Mouse (Mus musculus) left cerebral cortex, postnatal 36 days (tissue): ENCODE measurements around the gene Slfn9. TPM values are rescaled to one million over a fixed set of nuclear protein-coding genes. Genes with fewer than 3 reads are reported as not detected.
"Not testable (repeated sequence)": the region's sequence is repeated elsewhere in the genome, so short reads cannot be mapped to it uniquely, and the experiment has no call there.

Experiments
- DNase-seq, 2 experiments: peaks; one replicate each; pipeline ENCODE4 v3.0.0; 2021 to 2022; ENCODE audit warnings: low spot score in 2 of 2, mixed read lengths in 1 of 2
- intact Hi-C: fragments of 180-260 bp; cut with DNase I; formaldehyde crosslinking; loops from one replicate; pipeline ENCODE4 v1.15.1; 2025
- total RNA-seq, 2 experiments: library from RNA; stranded (reverse); gene quantifications; 2 replicates each; pipeline ENCODE4 v1.2.3; 2021

The Slfn9 gene
- total RNA-seq, result under 1 TPM; 0.30 to 0.36 TPM

DNA sequence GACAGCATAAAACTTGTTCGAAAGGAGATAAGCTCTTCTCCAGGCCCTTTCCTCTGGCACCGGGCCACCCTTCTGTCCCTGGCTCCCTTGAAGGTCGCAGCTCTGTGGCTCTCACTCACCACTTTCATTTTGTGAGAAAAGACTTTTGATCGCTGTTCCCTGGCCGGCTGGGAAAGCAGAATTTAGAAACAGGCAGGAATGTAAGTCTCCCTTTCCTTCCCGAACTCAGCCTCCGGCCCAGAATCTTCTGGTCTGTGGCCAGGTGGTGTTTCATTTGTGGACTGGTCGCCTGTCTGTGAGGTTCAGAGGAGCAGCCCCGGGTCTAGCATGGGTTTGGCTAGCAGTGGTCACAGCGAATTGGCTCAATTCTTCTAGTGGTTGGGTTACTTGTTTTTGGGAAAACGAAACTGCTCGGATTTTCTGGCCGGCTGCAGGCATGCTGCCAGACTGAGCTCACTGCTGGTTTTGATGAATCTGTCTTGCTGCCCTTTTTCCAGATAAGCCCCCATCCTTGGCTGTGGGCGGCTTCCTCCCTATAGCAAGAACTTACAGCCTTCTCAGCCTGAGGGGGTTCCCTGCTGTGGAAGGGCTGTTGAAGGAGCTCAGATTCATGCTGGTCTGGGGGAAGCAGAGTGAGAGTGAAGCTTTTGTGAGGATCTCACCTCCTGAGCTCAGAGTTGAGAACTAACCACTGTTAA is at the start of gene Slfn9:
Gene Slfn9 (minus strand): TSS at position 362 of the 698 bp plus-strand sequence.
- peak; percentile 19 to 22 for DNase-seq
- intact Hi-C loops, result no loop called here

DNA sequence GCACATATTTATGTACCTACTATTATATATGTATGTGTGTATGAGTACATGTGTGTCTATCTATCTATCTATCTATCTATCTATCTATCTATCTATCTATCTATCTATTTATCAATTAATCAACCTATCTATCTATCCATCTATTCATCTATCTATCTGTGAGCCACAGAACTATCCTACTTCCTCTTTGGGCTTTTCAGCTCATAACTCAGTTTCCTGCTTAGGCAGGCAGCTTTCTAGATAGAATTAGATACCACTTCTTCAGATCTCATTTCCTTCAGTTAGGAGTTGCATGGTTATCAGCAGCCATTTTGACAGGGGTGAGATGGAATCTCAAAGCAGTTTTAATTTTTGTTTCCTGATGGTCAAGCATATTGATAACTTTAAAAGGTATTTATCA is 49.4 kb upstream of the Slfn9 start:
- no peak for DNase-seq
- intact Hi-C loops, result loop anchor here (10.0 kb wide), 1 partner anchor 154 kb away; the partner anchor contains the start of gene Slfn3

DNA sequence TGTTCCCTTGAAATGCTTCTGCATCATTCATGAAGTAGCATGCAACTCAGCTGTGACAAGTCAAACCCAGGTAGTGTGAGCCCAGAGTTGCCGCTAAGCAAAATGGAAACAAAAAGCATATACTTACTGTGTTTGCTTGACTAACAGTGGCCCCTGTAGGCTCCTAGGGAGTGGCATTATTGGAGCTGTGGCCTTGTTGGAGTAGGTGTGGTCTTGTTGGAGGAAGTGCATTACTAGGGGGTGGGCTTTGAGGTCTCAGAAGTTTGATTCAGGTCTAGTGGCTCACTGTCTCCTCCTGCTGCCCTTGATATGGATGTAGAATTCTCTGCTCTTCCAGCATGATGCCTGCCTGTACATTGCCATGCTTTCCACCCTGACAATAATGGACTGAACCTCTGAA is 48.7 kb upstream of the Slfn9 start:
- DNase-seq, result no peak
- intact Hi-C loops, result loop anchor here (10.0 kb wide), 1 partner anchor 154 kb away; the partner anchor contains the start of gene Slfn3

DNA sequence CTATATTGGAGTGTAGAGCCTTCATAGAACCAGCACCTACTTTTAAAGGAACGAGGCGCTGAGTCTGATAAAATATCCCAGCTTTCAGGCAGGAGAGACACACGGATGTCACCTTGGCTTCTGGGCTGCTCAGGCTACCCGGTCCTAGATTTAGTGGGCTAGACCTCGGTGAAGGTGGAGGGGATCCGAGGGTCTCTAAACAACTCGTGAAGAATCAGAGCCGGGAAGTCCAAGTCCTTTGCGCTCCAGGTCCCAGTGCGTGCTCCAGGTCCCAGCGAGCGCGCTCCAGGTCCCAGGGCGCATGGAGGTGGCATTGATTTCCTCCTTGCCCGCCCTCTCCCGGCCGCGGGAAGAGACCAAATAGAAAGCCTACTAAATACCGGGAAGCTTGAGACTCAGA is 48.2 kb upstream of the Slfn9 start:
- DNase-seq, result no peak
- intact Hi-C loops, result loop anchor here (10.0 kb wide), 1 partner anchor 155 kb away; the partner anchor contains the start of gene Slfn3

DNA sequence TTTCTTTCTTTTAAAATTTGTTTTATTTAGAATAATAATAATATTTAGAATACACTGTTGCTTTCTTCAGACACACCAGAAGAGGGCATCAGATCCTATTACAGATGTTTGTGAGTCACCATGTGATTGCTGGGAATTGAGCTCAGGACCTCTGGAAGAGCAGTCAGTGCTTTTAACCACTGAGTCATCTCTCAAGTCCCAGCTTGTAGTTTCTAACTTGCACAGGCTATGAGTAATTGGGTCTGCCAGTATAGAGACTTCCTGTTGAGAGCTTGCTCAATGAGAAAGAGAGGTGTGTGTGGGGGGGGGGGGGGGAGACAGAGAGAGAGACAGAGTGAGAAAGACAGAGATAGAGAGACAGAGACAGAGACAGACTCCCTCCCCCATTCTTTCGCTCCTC is 47.5 kb upstream of the Slfn9 start:
- DNase-seq, result no peak
- intact Hi-C loops, result no loop called here

DNA sequence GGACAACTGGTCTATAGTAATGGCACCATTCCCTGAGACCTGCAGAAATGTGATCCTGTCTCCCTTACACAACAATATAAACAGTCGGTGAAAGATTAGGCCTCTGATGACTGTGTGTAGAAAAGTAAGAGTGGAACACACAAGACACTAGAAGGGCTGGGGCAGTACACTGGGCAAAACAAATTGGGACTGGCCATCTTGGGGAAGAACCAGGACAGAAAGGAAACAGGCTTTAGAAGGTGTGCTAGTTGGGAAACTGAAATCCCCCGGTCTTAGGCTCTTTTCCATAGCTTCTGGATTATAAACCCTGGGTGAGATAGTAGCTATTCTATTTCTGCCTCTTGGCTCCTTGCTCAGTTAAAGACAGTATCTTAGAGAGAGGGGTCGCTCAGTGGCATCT is 47.1 kb upstream of the Slfn9 start:
- DNase-seq, intact Hi-C loops: not testable (repeated sequence)

DNA sequence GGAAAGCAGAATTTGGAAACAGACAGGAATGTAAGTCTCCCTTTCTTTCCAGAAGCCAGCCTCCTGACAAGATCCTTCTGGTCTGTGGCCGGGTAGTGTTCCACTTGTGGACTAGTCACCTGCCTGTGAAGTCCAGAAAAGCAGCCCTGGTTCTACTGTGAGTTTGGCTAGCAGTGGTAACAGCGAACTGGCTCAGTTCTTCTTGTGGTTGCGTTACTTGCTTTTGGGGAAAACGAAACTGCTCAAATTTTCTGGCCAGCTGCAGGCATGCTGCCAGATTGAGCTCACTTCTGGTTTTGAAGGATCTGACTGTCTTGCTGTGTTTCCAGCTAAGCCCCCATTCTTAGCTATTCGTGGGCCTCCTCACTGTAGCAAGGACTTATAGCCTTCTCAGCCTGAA is 29.0 kb upstream of the Slfn9 start, which contains the start of gene Slfn8:
Gene Slfn8 (minus strand): TSS at position 190 of the 400 bp plus-strand sequence.
- intact Hi-C loops, result no loop called here
- DNase-seq, result no peak

DNA sequence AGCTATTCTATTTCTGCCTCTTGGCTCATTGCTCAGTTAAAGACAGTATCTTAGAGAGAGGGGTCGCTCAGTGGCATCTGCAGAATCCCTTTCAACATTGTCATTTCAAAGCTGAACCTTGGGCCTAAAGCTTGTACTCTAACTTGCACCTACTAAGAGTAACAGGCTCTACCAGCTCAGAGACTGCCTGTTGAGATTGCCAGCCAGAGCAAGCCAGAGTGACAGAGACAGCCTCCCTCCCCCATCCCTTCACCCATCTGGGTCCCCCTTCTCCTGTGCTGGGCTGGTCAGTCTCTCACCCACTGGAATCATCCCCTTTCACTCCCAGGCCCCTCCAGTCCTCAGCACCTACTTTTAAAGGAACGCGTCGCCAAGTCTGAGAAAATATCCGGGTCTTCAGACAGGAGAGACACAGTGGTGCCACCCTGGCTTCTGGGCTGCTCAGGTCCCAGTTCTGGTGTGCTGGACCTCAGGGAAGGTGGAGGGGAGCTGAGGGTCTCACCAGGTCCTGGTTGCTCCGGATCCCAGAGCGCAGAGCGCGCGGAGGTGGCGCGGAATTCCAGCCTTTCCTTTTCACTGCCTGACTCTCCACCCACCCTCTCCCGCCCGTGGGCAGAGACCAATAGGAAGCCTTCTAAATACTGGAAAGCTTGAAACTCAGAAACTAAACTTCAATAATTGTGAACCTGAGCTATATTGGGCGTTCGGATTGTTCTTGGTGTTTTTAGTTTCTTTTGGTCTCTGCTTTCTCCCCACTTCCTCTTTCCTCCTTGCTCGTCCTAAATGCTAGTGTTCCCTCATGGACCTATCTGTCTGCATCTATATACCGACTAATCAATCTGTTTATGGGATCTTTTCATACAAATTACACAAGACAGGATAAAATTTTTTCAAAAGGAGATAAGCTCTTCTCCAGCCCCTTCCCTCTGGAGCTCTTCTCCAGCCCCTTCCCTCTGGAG is 28.2 kb upstream of the Slfn9 start:
- DNase-seq, intact Hi-C loops: not testable (repeated sequence)

DNA sequence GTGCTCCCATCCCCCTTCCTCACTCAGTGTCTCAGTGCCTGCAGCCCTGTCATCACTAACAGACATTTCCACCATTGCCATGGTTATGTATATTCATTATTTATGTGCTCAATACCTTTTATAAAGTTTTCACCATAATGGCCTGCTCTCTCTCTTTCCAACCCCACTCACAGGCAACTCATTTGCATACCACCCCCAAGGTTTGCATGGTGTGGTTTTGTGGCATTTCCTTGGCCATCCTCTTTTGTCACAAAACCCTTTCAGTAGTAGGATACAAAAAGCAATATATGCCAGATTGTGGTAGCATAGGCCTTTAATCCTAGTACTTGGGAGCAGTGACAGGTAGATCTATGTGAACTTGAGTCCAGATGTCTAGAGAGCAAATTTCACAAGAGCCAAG is 24.5 kb upstream of the Slfn9 start:
- no peak for DNase-seq
- intact Hi-C loops, result no loop called here

DNA sequence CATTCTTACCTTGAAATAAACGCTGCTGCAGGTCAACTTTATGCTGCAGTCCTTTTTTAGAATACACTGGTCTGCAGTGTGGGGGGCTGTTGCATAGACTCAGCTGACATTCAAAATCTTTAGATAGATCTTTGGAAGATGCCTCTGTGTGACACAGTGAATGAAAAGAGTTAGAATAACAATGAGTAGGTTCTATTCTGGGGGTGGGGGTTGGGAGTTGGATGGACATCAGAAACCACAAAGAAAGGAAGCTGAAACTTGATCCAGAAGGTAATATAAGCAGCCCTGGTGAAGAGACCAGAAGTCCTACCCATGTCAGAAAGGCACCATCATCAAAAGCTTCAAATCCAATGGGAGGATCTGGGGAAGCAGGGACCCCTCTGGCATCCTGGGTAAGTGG is 21.7 kb upstream of the Slfn9 start:
- no peak for DNase-seq
- intact Hi-C loops, result no loop called here

DNA sequence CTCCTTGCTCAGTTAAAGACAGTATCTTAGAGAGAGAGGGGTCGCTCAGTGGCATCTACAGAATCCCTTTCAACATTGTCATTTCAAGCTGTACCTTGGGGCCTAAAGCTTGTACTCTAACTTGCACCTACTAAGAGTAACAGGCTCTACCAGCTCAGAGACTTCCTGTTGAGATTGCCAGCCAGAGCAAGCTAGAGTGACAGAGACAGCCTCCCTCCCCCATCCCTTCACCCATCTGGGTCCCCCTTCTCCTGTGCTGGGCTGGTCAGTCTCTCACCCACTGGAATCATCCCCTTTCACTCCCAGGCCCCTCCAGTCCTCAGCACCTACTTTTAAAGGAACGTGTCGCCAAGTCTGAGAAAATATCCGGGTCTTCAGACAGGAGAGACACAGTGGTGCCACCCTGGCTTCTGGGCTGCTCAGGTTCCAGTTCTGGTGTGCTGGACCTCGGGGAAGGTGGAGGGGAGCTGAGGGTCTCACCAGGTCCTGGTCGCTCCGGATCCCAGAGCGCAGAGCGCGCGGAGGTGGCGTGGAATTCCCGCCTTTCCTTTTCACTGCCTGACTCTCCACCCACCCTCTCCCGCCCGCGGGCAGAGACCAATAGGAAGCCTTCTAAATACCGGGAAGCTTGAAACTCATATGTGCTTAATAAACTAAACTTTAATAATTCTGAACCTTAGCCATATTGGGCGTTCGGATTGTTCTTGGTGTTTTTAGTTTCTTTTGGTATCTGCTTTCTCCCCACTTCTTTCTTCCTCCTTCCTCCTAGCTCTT is 831 bp downstream of the Slfn9 start:
- DNase-seq, intact Hi-C loops: not testable (repeated sequence)

DNA sequence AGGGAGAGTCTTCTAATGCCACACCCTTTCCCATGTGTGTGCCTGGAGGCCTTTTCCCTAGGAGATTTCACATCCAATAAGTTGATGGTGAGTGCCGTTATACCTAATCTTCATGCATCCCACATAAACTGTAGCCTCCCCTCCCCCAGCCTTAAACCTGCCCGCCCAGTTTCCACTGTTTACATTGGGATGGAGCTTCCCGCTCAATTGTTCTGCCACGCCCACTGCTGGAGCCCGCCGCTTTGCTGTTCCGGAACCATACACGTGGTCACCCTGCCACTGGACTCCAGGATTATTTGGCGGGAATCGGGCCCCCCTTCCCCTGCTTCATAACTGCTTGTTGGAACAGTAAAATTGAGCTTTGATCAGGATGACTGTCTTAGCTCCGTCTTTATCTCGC is 2.3 kb downstream of the Slfn9 start:
- no peak for DNase-seq
- intact Hi-C loops, result no loop called here

DNA sequence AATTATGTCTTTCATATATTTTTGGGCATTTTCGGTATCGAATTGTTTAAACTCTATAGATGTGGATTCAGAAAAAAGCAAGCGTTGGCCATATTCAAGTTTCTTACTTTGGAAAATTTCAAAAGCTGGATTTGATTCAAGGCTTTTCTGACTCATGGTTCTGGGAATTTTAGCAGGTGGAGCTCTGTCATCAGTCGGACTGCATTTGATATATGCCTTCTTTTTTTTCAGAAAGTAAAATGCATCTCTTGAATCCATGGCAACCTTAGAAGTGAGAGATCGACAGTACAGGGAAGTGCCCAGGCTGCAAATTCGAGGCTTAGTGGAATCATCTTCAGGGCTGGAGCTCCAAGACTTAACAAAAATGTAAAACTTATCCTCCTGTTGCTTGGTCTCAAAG is 4.0 kb downstream of the Slfn9 start:
- no peak for DNase-seq
- intact Hi-C loops, result no loop called here

DNA sequence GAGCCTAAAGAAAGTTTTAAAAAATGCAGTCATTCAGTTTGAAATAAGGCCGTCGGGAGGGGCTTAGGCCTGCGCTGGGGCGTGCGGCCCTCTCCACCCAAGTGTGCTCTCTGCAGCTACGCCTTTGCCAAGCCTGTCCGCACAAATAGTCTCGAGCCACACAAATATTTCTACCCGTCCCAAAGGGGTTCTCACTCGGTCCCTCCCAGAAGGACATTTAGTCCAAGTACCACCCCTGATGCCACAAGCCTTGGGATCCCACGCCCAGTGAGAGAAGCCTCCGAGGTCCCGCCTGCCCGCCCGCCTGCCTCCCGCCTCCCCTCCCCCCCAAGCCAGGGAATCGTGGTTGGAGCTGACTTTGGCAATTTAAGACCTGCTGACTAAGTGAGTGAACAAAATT is 8.4 kb downstream of the Slfn9 start:
- intact Hi-C loops, result no loop called here
- no peak for DNase-seq

DNA sequence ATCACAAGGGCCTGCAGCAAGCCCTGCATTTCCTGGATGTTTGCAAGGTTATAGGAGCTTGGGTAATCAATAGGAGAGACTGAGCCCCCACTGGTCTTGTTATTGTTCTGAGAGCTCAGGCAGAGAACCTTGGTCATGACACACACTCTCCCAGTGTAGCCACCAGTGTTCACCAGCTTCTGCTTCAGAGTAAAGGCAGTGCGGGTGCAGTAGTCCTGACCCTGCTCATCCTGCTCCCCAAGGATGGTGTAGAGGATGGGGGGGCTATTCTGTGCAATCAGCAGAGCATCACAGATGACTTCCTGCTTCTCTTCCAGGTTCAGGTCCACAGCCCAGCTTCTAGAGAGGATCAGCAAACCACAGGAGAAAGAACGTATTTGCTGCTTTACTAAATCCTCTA is 9.2 kb downstream of the Slfn9 start:
- DNase-seq, intact Hi-C loops: not testable (repeated sequence)

DNA sequence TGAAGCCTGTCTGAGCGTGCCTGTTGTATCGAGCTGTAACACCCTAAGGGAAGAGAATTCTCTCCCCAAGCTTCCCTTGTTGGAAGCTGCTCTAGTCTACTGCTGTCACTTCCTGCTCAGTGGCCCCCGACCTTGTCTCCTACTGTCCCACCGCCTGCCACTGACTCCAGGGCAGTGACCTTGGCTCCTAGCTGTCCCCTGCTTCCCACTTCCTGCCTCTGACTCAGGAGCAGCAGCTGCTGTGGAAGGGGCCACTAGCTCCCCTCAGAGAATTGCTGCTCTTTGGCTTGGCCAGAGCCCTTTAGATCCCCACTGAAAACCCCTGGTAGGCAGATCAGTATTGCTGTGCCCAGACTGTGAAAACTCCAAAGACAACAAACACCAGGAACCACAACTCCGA is 17.7 kb downstream of the Slfn9 start:
- DNase-seq, result no peak
- intact Hi-C loops, result loop anchor here (5.0 kb wide), 1 partner anchor 73 kb away; no protein-coding TSS in a partner anchor

DNA sequence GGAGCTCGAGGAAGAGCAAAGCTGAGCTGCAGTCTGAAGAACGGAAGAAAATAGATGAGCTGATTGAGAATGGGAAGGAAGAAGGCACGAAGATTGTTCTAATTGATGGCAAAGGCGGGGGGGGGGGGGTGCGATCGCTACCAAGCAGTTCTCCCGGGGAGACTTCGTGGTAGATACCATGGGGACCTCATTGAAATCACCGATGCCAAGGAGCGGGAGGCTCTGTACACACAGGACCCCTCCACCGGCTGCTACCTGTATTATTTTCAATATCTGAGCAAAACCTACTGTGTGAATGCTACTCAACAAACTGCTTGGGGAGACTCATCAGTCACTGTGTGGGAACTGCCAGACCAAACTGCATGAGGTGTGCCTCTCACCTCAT is 20.0 kb downstream of the Slfn9 start:
- DNase-seq, result no peak
- intact Hi-C loops, result loop anchor here (5.0 kb wide), 1 partner anchor 76 kb away; no protein-coding TSS in a partner anchor

DNA sequence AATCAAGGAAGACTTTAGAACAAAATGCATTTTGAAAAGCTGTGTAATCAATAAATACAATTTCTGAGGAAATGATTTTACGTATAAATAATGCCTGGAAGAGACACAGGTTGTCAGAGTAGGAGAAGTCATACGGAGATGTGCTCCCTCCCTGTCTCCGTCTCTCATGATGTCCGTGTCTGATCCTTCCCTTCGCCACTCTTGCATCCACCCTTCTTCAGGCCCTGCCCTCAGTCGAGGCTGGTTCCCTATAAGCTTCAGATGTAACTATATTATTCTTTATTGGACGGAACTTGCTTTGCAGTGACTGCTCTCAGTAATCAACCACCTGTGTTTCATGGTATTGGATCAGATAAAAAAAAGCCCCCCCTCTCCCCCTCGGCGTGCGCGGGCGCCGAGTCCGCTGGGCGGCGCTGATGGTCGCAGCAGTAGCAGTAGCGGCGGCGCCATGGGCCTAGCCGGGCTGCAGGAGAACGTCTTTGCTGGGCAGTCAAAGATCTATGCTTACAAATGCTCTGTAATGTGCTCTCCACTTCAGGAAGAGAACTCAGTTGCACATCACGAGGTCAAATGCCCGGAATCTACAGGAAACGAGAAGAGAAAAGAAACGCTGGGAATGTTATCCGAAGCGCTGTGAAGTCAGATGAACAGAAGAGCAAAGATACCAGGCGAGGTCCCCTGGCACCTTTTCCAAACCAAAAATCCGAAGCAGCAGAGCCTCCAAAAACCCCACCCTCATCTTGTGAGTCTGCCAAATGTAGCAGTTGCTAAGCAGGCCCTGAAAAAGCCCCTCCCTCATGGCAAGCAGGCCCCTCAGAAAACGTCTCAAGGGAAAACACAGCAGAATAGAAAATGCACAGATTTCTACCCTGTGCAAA is 20.7 kb downstream of the Slfn9 start:
- DNase-seq, result no peak
- intact Hi-C loops, result loop anchor here (5.0 kb wide), 1 partner anchor 76 kb away; no protein-coding TSS in a partner anchor

DNA sequence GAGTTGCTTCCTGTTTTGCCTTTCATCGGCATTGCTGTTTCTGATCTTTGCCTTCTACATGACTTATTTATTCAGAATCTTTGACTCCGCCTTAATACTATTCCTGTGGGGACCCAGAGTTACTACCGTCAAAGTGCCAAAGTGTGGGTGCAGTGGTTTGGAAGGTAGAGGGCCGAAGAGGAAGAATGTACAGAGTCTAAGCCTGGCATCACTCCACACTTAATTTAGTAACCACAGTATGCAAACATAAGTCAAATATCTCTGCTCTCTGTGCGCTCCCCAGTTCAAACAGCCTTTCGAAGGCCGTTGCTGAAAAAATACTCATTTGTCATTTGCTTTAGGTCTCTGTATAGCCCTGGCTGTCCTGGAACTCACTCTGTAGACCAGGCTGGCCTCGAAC is 29.4 kb downstream of the Slfn9 start:
- intact Hi-C loops, result no loop called here
- DNase-seq, result no peak
